Mouse (Mus musculus): ENCODE measurements around the gene Cd300lg. TPM values are rescaled to one million over a fixed set of nuclear protein-coding genes. Genes with fewer than 3 reads are reported as not detected.

Cd300lg gene
- polyA plus RNA-seq, 1 experiment from 2014 or later = 0.59 TPM

Other genes with a start within 250 kb of the Cd300lg start
- 10.3 and 10.4 TPM in 2 replicates for gene Meox1, start 147.1 kb upstream of the Cd300lg start, polyA plus RNA-seq (2015; fragmentation: Nextera tagmentation; extraction: Ambion mirVana)
- 0.44 and 0.52 TPM in 2 replicates for gene Sost, start 74.5 kb upstream of the Cd300lg start, polyA plus RNA-seq (2015; fragmentation: Nextera tagmentation; extraction: Ambion mirVana)
- not detected in 2 replicates for gene Cfap97d1, start 57.2 kb upstream of the Cd300lg start, polyA plus RNA-seq (2015; fragmentation: Nextera tagmentation; extraction: Ambion mirVana)
- gene Dusp3, start 54.5 kb upstream of the Cd300lg start, polyA plus RNA-seq (2015; fragmentation: Nextera tagmentation; extraction: Ambion mirVana) = 18.8 and 20.0 TPM in 2 replicates
- 3.8 and 3.9 TPM in 2 replicates for gene Mpp3, start 13.0 kb upstream of the Cd300lg start, polyA plus RNA-seq (2015; fragmentation: Nextera tagmentation; extraction: Ambion mirVana)
- 5.8 and 6.9 TPM in 2 replicates for gene Mpp2, start 47.0 kb downstream of the Cd300lg start, polyA plus RNA-seq (2015; fragmentation: Nextera tagmentation; extraction: Ambion mirVana)
- not detected in 2 replicates for gene Ppy, start 59.8 kb downstream of the Cd300lg start, polyA plus RNA-seq (2015; fragmentation: Nextera tagmentation; extraction: Ambion mirVana)
- gene Pyy, start 66.3 kb downstream of the Cd300lg start, polyA plus RNA-seq (2015; fragmentation: Nextera tagmentation; extraction: Ambion mirVana) = not detected in 2 replicates
- gene Nags, start 104.0 kb downstream of the Cd300lg start, polyA plus RNA-seq (2015; fragmentation: Nextera tagmentation; extraction: Ambion mirVana) = 0.46 and 0.67 TPM in 2 replicates
- 31.9 and 36.5 TPM in 2 replicates for gene Tmem101, start 114.9 kb downstream of the Cd300lg start, polyA plus RNA-seq (2015; fragmentation: Nextera tagmentation; extraction: Ambion mirVana)
- gene Lsm12, start 143.8 kb downstream of the Cd300lg start, polyA plus RNA-seq (2015; fragmentation: Nextera tagmentation; extraction: Ambion mirVana) = 112 and 136 TPM in 2 replicates
- 31.5 and 33.3 TPM in 2 replicates for gene G6pc3, start 148.1 kb downstream of the Cd300lg start, polyA plus RNA-seq (2015; fragmentation: Nextera tagmentation; extraction: Ambion mirVana)
- 71.3 and 76.7 TPM in 2 replicates for gene Hdac5, start 188.7 kb downstream of the Cd300lg start, polyA plus RNA-seq (2015; fragmentation: Nextera tagmentation; extraction: Ambion mirVana)
- gene BC030867, start 207.4 kb downstream of the Cd300lg start, polyA plus RNA-seq (2015; fragmentation: Nextera tagmentation; extraction: Ambion mirVana) = 19.9 and 20.4 TPM in 2 replicates
- gene Asb16, start 227.2 kb downstream of the Cd300lg start, polyA plus RNA-seq (2015; fragmentation: Nextera tagmentation; extraction: Ambion mirVana) = 0.09 and 0.10 TPM in 2 replicates
- gene Tmub2, start 243.4 kb downstream of the Cd300lg start, polyA plus RNA-seq (2015; fragmentation: Nextera tagmentation; extraction: Ambion mirVana) = 48.7 and 51.4 TPM in 2 replicates

All from lung, embryonic 15.5 days (tissue).